Mouse (Mus musculus) hindbrain, embryonic 13.5 days (tissue): ENCODE measurements around the gene Mov10l1. TPM values are rescaled to one million over a fixed set of nuclear protein-coding genes. Genes with fewer than 3 reads are reported as not detected.

Experiments
- polyA plus RNA-seq: library from polyadenylated mRNA; unstranded; fragments of >200 nt; fragmentation: Nextera tagmentation; extraction: Ambion mirVana; gene quantifications from 2 replicates; pipeline ENCODE4 v1.2.1, GENCODE M21; 2015

Mov10l1 gene
- polyA plus RNA-seq, 1 experiment from 2014 or later: not detected

Other genes with a start within 250 kb of the Mov10l1 start
- 23.2 and 25.4 TPM in 2 replicates for gene Brd1, start 248.7 kb upstream of the Mov10l1 start, polyA plus RNA-seq
- 22.3 and 22.8 TPM in 2 replicates for gene Zbed4, start 231.2 kb upstream of the Mov10l1 start, polyA plus RNA-seq
- gene Alg12, start 163.6 kb upstream of the Mov10l1 start, polyA plus RNA-seq: 8.1 and 8.7 TPM in 2 replicates
- gene Creld2, start 163.3 kb upstream of the Mov10l1 start, polyA plus RNA-seq: 57.1 and 60.0 TPM in 2 replicates
- 45.6 and 47.2 TPM in 2 replicates for gene Pim3, start 120.7 kb upstream of the Mov10l1 start, polyA plus RNA-seq
- not detected in 2 replicates for gene Ttll8, start 28.5 kb upstream of the Mov10l1 start, polyA plus RNA-seq
- 8.2 and 11.8 TPM in 2 replicates for gene Mlc1, start 3.9 kb upstream of the Mov10l1 start, polyA plus RNA-seq
- 3.8 and 4.1 TPM in 2 replicates for gene Panx2, start 76.8 kb downstream of the Mov10l1 start, polyA plus RNA-seq
- gene Trabd, start 92.2 kb downstream of the Mov10l1 start, polyA plus RNA-seq: 38.8 and 39.5 TPM in 2 replicates
- gene Selenoo, start 106.2 kb downstream of the Mov10l1 start, polyA plus RNA-seq: 19.9 and 20.7 TPM in 2 replicates
- gene Tubgcp6, start 140.2 kb downstream of the Mov10l1 start, polyA plus RNA-seq: 17.5 and 18.9 TPM in 2 replicates
- gene Hdac10, start 145.8 kb downstream of the Mov10l1 start, polyA plus RNA-seq: 24.3 and 24.5 TPM in 2 replicates
- gene Mapk12, start 157.8 kb downstream of the Mov10l1 start, polyA plus RNA-seq: 5.9 and 7.1 TPM in 2 replicates
- gene Mapk11, start 166.7 kb downstream of the Mov10l1 start, polyA plus RNA-seq: 36.1 and 36.5 TPM in 2 replicates
- gene Plxnb2, start 197.9 kb downstream of the Mov10l1 start, polyA plus RNA-seq: 99.2 and 104 TPM in 2 replicates
- gene Dennd6b, start 213.6 kb downstream of the Mov10l1 start, polyA plus RNA-seq: 75.1 and 86.5 TPM in 2 replicates
- 82.8 and 87.3 TPM in 2 replicates for gene Ppp6r2, start 228.6 kb downstream of the Mov10l1 start, polyA plus RNA-seq